Mouse (Mus musculus): ENCODE results near the gene Arhgap42. TPM values are rescaled to one million over a fixed set of nuclear protein-coding genes. Genes with fewer than 3 reads are reported as not detected.

Gene Arhgap42
- polyA plus RNA-seq, 1 experiment = 16.1 TPM

GRCm38 (mm10) chr9:9127041-9127755 is 111.7 kb downstream of the Arhgap42 start:
- Histone ChIP-seq H3K9me3 (replicated peaks; ENCODE audit: control insufficient read depth, insufficient read depth, low read length, poor library complexity, severe bottlenecking) (no peaks in the 10 kb centered on the region), H3K9ac (ENCODE audit: low read depth, poor library complexity, severe bottlenecking) (no peak overlapping the region), H3K36me3 (ENCODE audit: control insufficient read depth, insufficient read depth, low read length, poor library complexity, severe bottlenecking) (no peaks in the 10 kb centered on the region), H3K4me1 (ENCODE audit: control insufficient read depth, insufficient read depth, low read length) (peaks cover 1% of the 10 kb centered on the region), H3K27me3 (ENCODE audit: control insufficient read depth, insufficient read depth, low read length, poor library complexity, severe bottlenecking) (no peaks in the 10 kb centered on the region), H3K4me3 (ENCODE audit: low read depth, low read length) (no peak overlapping the region), H3K27ac (ENCODE audit: insufficient read depth, low read length) (no peak overlapping the region)
- TF ChIP-seq EP300 (IDR thresholded peaks at IDR 0.05; ENCODE audit: insufficient read depth, low read depth, low read length) (no peak), CTCF (IDR thresholded peaks at IDR 0.05; ENCODE audit: low read depth, low read length) (no peak), POLR2A (IDR thresholded peaks at IDR 0.05; ENCODE audit: insufficient read depth, low read length) (no peak)

GRCm38 (mm10) chr9:9124156-9124555 is 114.7 kb downstream of the Arhgap42 start:
- Histone ChIP-seq H3K4me3 (ENCODE audit: low read depth, low read length) (no peak overlapping the region), H3K9me3 (replicated peaks; ENCODE audit: control insufficient read depth, insufficient read depth, low read length, poor library complexity, severe bottlenecking) (no peaks in the 10 kb centered on the region), H3K27ac (ENCODE audit: insufficient read depth, low read length) (no peak overlapping the region), H3K27me3 (ENCODE audit: control insufficient read depth, insufficient read depth, low read length, poor library complexity, severe bottlenecking) (no peaks in the 10 kb centered on the region), H3K4me1 (ENCODE audit: control insufficient read depth, insufficient read depth, low read length) (peaks cover 1% of the 10 kb centered on the region), H3K9ac (ENCODE audit: low read depth, poor library complexity, severe bottlenecking) (no peak overlapping the region), H3K36me3 (ENCODE audit: control insufficient read depth, insufficient read depth, low read length, poor library complexity, severe bottlenecking) (no peaks in the 10 kb centered on the region)
- TF ChIP-seq EP300 (IDR thresholded peaks at IDR 0.05; ENCODE audit: insufficient read depth, low read depth, low read length) (no peak), CTCF (IDR thresholded peaks at IDR 0.05; ENCODE audit: low read depth, low read length) (no peak), POLR2A (IDR thresholded peaks at IDR 0.05; ENCODE audit: insufficient read depth, low read length) (no peak)

GRCm38 (mm10) chr9:9114266-9114665 is 124.6 kb downstream of the Arhgap42 start:
- Histone ChIP-seq H3K9me3 (replicated peaks; ENCODE audit: control insufficient read depth, insufficient read depth, low read length, poor library complexity, severe bottlenecking) (no peaks in the 10 kb centered on the region), H3K27me3 (ENCODE audit: control insufficient read depth, insufficient read depth, low read length, poor library complexity, severe bottlenecking) (no peaks in the 10 kb centered on the region), H3K4me1 (ENCODE audit: control insufficient read depth, insufficient read depth, low read length) (no peaks in the 10 kb centered on the region), H3K9ac (ENCODE audit: low read depth, poor library complexity, severe bottlenecking) (no peak overlapping the region), H3K36me3 (ENCODE audit: control insufficient read depth, insufficient read depth, low read length, poor library complexity, severe bottlenecking) (no peaks in the 10 kb centered on the region), H3K27ac (ENCODE audit: insufficient read depth, low read length) (no peak overlapping the region), H3K4me3 (ENCODE audit: low read depth, low read length) (no peak overlapping the region)
- TF ChIP-seq POLR2A (IDR thresholded peaks at IDR 0.05; ENCODE audit: insufficient read depth, low read length) (no peak), CTCF (IDR thresholded peaks at IDR 0.05; ENCODE audit: low read depth, low read length) (no peak), EP300 (IDR thresholded peaks at IDR 0.05; ENCODE audit: insufficient read depth, low read depth, low read length) (no peak)

- H3K4me1 ChIP-seq (ENCODE audit: control insufficient read depth, insufficient read depth, low read length) = no peaks in the 10 kb centered on the region
- H3K4me3 ChIP-seq (ENCODE audit: low read depth, low read length) = no peak overlapping the region
- H3K9ac ChIP-seq (ENCODE audit: low read depth, poor library complexity, severe bottlenecking) = no peak overlapping the region
- H3K9me3 ChIP-seq (replicated peaks; ENCODE audit: control insufficient read depth, insufficient read depth, low read length, poor library complexity, severe bottlenecking) = no peaks in the 10 kb centered on the region
- no peaks in the 10 kb centered on the region for H3K36me3 ChIP-seq (ENCODE audit: control insufficient read depth, insufficient read depth, low read length, poor library complexity, severe bottlenecking)
- no peak overlapping the region for H3K27ac ChIP-seq (ENCODE audit: insufficient read depth, low read length)
- TF ChIP-seq EP300 (IDR thresholded peaks at IDR 0.05; ENCODE audit: insufficient read depth, low read depth, low read length) = no peak
- TF ChIP-seq CTCF (IDR thresholded peaks at IDR 0.05; ENCODE audit: low read depth, low read length) = no peak
- no peak for TF ChIP-seq POLR2A (IDR thresholded peaks at IDR 0.05; ENCODE audit: insufficient read depth, low read length)
- H3K27me3 ChIP-seq (ENCODE audit: control insufficient read depth, insufficient read depth, low read length, poor library complexity, severe bottlenecking) = no peaks in the 10 kb centered on the region
Measured at GRCm38 (mm10) chr9:9113847-9114246, 125.1 kb downstream of the Arhgap42 start.

- no peaks in the 10 kb centered on the region for H3K27me3 ChIP-seq (ENCODE audit: control insufficient read depth, insufficient read depth, low read length, poor library complexity, severe bottlenecking)
- H3K27ac ChIP-seq (ENCODE audit: insufficient read depth, low read length) = no peak overlapping the region
- no peak overlapping the region for H3K4me3 ChIP-seq (ENCODE audit: low read depth, low read length)
- H3K9me3 ChIP-seq (replicated peaks; ENCODE audit: control insufficient read depth, insufficient read depth, low read length, poor library complexity, severe bottlenecking) = no peaks in the 10 kb centered on the region
- H3K4me1 ChIP-seq (ENCODE audit: control insufficient read depth, insufficient read depth, low read length) = no peaks in the 10 kb centered on the region
- H3K9ac ChIP-seq (ENCODE audit: low read depth, poor library complexity, severe bottlenecking) = no peak overlapping the region
- TF ChIP-seq EP300 (IDR thresholded peaks at IDR 0.05; ENCODE audit: insufficient read depth, low read depth, low read length) (no peak), POLR2A (IDR thresholded peaks at IDR 0.05; ENCODE audit: insufficient read depth, low read length) (no peak), CTCF (IDR thresholded peaks at IDR 0.05; ENCODE audit: low read depth, low read length) (no peak)
- H3K36me3 ChIP-seq (ENCODE audit: control insufficient read depth, insufficient read depth, low read length, poor library complexity, severe bottlenecking) = no peaks in the 10 kb centered on the region
Measured at GRCm38 (mm10) chr9:9112921-9113320, 126.0 kb downstream of the Arhgap42 start.

- no peak overlapping the region for H3K27ac ChIP-seq (ENCODE audit: insufficient read depth, low read length)
- no peaks in the 10 kb centered on the region for H3K36me3 ChIP-seq (ENCODE audit: control insufficient read depth, insufficient read depth, low read length, poor library complexity, severe bottlenecking)
- H3K9ac ChIP-seq (ENCODE audit: low read depth, poor library complexity, severe bottlenecking) = no peak overlapping the region
- TF ChIP-seq CTCF (IDR thresholded peaks at IDR 0.05; ENCODE audit: low read depth, low read length) = no peak
- no peak for TF ChIP-seq POLR2A (IDR thresholded peaks at IDR 0.05; ENCODE audit: insufficient read depth, low read length)
- TF ChIP-seq EP300 (IDR thresholded peaks at IDR 0.05; ENCODE audit: insufficient read depth, low read depth, low read length) = no peak
- no peaks in the 10 kb centered on the region for H3K27me3 ChIP-seq (ENCODE audit: control insufficient read depth, insufficient read depth, low read length, poor library complexity, severe bottlenecking)
- no peaks in the 10 kb centered on the region for H3K9me3 ChIP-seq (replicated peaks; ENCODE audit: control insufficient read depth, insufficient read depth, low read length, poor library complexity, severe bottlenecking)
- H3K4me1 ChIP-seq (ENCODE audit: control insufficient read depth, insufficient read depth, low read length) = no peaks in the 10 kb centered on the region
- H3K4me3 ChIP-seq (ENCODE audit: low read depth, low read length) = no peak overlapping the region
Measured at GRCm38 (mm10) chr9:9107697-9108096, 131.2 kb downstream of the Arhgap42 start.

All from ES-Bruce4 (cell line).